Mouse (Mus musculus) stomach, postnatal 0 days (tissue): Measurements from ENCODE around the gene Hus1b. TPM values are rescaled to one million over a fixed set of nuclear protein-coding genes. Genes with fewer than 3 reads are reported as not detected.

Source experiments
- ATAC-seq: fragments of 200-750 bp; cut with Nextera tagmentation; 2 replicates; pipeline ENCODE4 v1.8.0; 2017; ENCODE audit not compliant: low FRiP score, low TSS enrichment
- DNase-seq: peaks from one replicate; pipeline ENCODE4 v3.0.0-alpha.2; 2016; ENCODE audit warnings: low spot score
- H3K27ac ChIP-seq: fragments of 300-500 bp; sonication (generic); replicated peaks from 2 replicates; pipeline ENCODE4 v1.5.1; 2014; ENCODE audit warnings: mild to moderate bottlenecking, control low read depth
- H3K27me3 ChIP-seq: fragments of 300-500 bp; sonication (generic); 2 replicates; pipeline ENCODE4 v1.6.1; 2014; ENCODE audit warnings: low read length; ENCODE audit not compliant: control insufficient read depth, insufficient read depth
- H3K36me3 ChIP-seq: fragments of 300-500 bp; sonication (generic); 2 replicates; pipeline ENCODE4 v1.6.1; 2014; ENCODE audit warnings: low read length, mixed read lengths; ENCODE audit not compliant: control insufficient read depth, insufficient read depth
- H3K4me1 ChIP-seq: fragments of 300-500 bp; sonication (generic); replicated peaks from 2 replicates; pipeline ENCODE4 v1.6.1; 2014; ENCODE audit warnings: antibody characterized with exemption; ENCODE audit not compliant: control insufficient read depth, insufficient read depth
- H3K4me2 ChIP-seq: fragments of 300-500 bp; sonication (generic); replicated peaks from 2 replicates; pipeline ENCODE4 v1.6.1; 2014; ENCODE audit warnings: low read depth, mild to moderate bottlenecking, control low read depth, moderate library complexity
- H3K4me3 ChIP-seq: fragments of 300-500 bp; sonication (generic); 2 replicates; pipeline ENCODE4 v1.5.1; 2014; ENCODE audit warnings: low read depth, low read length, control low read depth
- H3K9ac ChIP-seq: fragments of 300-500 bp; sonication (generic); 2 replicates; pipeline ENCODE4 v1.6.1; 2014; ENCODE audit warnings: mild to moderate bottlenecking, low read length, control low read depth, mixed read lengths
- H3K9me3 ChIP-seq: fragments of 300-500 bp; sonication (generic); 2 replicates; pipeline ENCODE4 v1.6.1; 2016; ENCODE audit warnings: low read length; ENCODE audit not compliant: control insufficient read depth
- CTCF ChIP-seq: IDR thresholded peaks from 2 replicates; pipeline ENCODE4 v1.5.1; 2016; ENCODE audit warnings: antibody characterized with exemption, low read depth, mild to moderate bottlenecking, moderate library complexity
- EP300 ChIP-seq: optimal IDR thresholded peaks from 2 replicates; pipeline ENCODE3; 2016; ENCODE audit warnings: antibody characterized with exemption
- WGBS: fragments of 180-500 bp; shearing (Covaris S2); extraction: QIAGEN DNeasy Blood & Tissue Kit; methylation state at CpG from one replicate; pipeline ENCODE4 v1.1.7; 2014; 5-methylcytosine and 5-hydroxymethylcytosine counted together
- polyA plus RNA-seq: library from polyadenylated mRNA; unstranded; fragments of >200 nt; fragmentation: Nextera tagmentation; extraction: Ambion mirVana; gene quantifications from 2 replicates; pipeline ENCODE4 v1.2.1, GENCODE M21; 2015

Gene Hus1b
- polyA plus RNA-seq, 1 experiment from 2014 or later = not detected

- H3K9me3 ChIP-seq = no peaks in the 10 kb centered on the region
- TF ChIP-seq EP300 = no peak
- no peak for TF ChIP-seq CTCF
- no peak for ATAC-seq
These were observed 33.8 kb downstream of the Hus1b start for GRCm38 (mm10) chr13:30913757-30914156.

GRCm38 (mm10) chr13:30913028-30913427, 34.5 kb downstream of the Hus1b start:
- no peak for ATAC-seq
- H3K4me1 ChIP-seq = no peaks in the 10 kb centered on the region
- no peaks in the 10 kb centered on the region for H3K27me3 ChIP-seq
- H3K4me2 ChIP-seq = no peak overlapping the region
- no peak overlapping the region for H3K9ac ChIP-seq
- 0 out of 2 replicates have a peak, but pooled peaks cover 2% of the 10 kb centered on the region for H3K36me3 ChIP-seq
- TF ChIP-seq EP300 (no peak), CTCF (no peak)
- H3K4me3 ChIP-seq = no peak overlapping the region
- H3K9me3 ChIP-seq = no peaks in the 10 kb centered on the region
- DNase-seq = no peak
- H3K27ac ChIP-seq = no peak overlapping the region; the same call in 1 of the 2 replicates
- WGBS = 23% methylated on average over 4 of the region's 4 CpGs

More at GRCm38 (mm10) chr13:30913757-30914156, 33.8 kb downstream of the Hus1b start:
- Histone ChIP-seq H3K4me3 (no peak overlapping the region), H3K27ac (no peak overlapping the region), H3K9ac (no peak overlapping the region), H3K4me2 (no peak overlapping the region), H3K4me1 (no peaks in the 10 kb centered on the region), H3K27me3 (no peaks in the 10 kb centered on the region), H3K36me3 (0 out of 2 replicates have a peak, but pooled peaks cover 2% of the 10 kb centered on the region)
- no peak for DNase-seq

- Histone ChIP-seq H3K36me3 (0 out of 2 replicates have a peak, but pooled peaks cover 2% of the 10 kb centered on the region), H3K27me3 (no peaks in the 10 kb centered on the region), H3K9ac (no peak overlapping the region), H3K4me1 (no peaks in the 10 kb centered on the region), H3K4me2 (no peak overlapping the region), H3K27ac (no peak overlapping the region), H3K9me3 (no peaks in the 10 kb centered on the region), H3K4me3 (no peak overlapping the region)
- DNase-seq = no peak
- no peak for ATAC-seq
- WGBS = 43% methylated on average over 5 of the region's 5 CpGs
- TF ChIP-seq EP300 (no peak), CTCF (no peak)
These were observed 35.5 kb downstream of the Hus1b start for GRCm38 (mm10) chr13:30911931-30912625.

GRCm38 (mm10) chr13:30910889-30911288, 36.7 kb downstream of the Hus1b start:
- Histone ChIP-seq H3K36me3 (0 out of 2 replicates have a peak, but pooled peaks cover 2% of the 10 kb centered on the region), H3K27ac (no peak overlapping the region), H3K9ac (no peak overlapping the region), H3K4me2 (no peak overlapping the region), H3K4me1 (no peaks in the 10 kb centered on the region), H3K9me3 (no peaks in the 10 kb centered on the region), H3K27me3 (no peaks in the 10 kb centered on the region), H3K4me3 (no peak overlapping the region)
- ATAC-seq (no peak), DNase-seq (no peak)
- TF ChIP-seq CTCF (no peak), EP300 (no peak)
- 60% methylated on average over 5 of the region's 5 CpGs for WGBS

- Histone ChIP-seq H3K4me2 (no peak overlapping the region), H3K36me3 (no peaks in the 10 kb centered on the region; the same call in 1 of the 2 replicates), H3K9me3 (no peaks in the 10 kb centered on the region), H3K4me3 (no peak overlapping the region), H3K27me3 (no peaks in the 10 kb centered on the region), H3K4me1 (no peaks in the 10 kb centered on the region), H3K27ac (no peak overlapping the region), H3K9ac (no peak overlapping the region)
- no peak for TF ChIP-seq CTCF
- no peak for TF ChIP-seq EP300
- 81% methylated on average over 2 of the region's 2 CpGs for WGBS
- no peak for DNase-seq
- ATAC-seq = no peak
These were observed 45.3 kb downstream of the Hus1b start for GRCm38 (mm10) chr13:30902286-30902685.

- WGBS = 89% methylated on average over 7 of the region's 7 CpGs
- TF ChIP-seq CTCF = peak; percentile 72
- no peak for TF ChIP-seq EP300
- DNase-seq (no peak), ATAC-seq (no peak)
- Histone ChIP-seq H3K4me2 (no peak overlapping the region), H3K36me3 (no peaks in the 10 kb centered on the region; the same call in 1 of the 2 replicates), H3K4me3 (no peak overlapping the region), H3K27me3 (no peaks in the 10 kb centered on the region), H3K27ac (no peak overlapping the region), H3K4me1 (no peaks in the 10 kb centered on the region), H3K9ac (no peak overlapping the region), H3K9me3 (no peaks in the 10 kb centered on the region)
These were observed 46.0 kb downstream of the Hus1b start for GRCm38 (mm10) chr13:30901387-30902041.

Other genes with a start within 250 kb of the Hus1b start
- gene Irf4, start 198.5 kb downstream of the Hus1b start, polyA plus RNA-seq = 0.04 and 0.05 TPM in 2 replicates
- 12.7 and 13.2 TPM in 2 replicates for gene Exoc2, start 26.3 kb upstream of the Hus1b start, polyA plus RNA-seq
- gene Gm5447, start 26.4 kb upstream of the Hus1b start, polyA plus RNA-seq = 0.07 TPM in 1 of 2 replicates, not detected in the other